ENCODE assay signal across 9 mouse cellular contexts in genomic region chr10:60445031-60445593, GRCm38 (mm10). TPM values are rescaled to one million over a fixed set of nuclear protein-coding genes. Genes with fewer than 3 reads are reported as not detected.
DNase-seq lines count a peak whose midpoint lies in the region; ATAC-seq and TF ChIP-seq lines count a peak whose summit lies in the region.
"Had no signal": no experiment of that assay in that cellular context is flagged by ENCODE, and none has a peak within 500 bp of the region (broad histone marks: within the 10 kb centered on the region; RNA-seq: fewer than 3 reads in every experiment).

No protein-coding gene starts in this region.

- H3K4me2 ChIP-seq in liver, embryonic 12.5 days: no peak overlapping the region
- no peak overlapping the region for H3K4me2 ChIP-seq in embryonic facial prominence, embryonic 14.5 days (ENCODE audit: low read depth, low read length)
- H3K4me2 ChIP-seq in forebrain, embryonic 12.5 days: no peak overlapping the region

- H3K9ac ChIP-seq in liver, embryonic 12.5 days: no peak overlapping the region
- no peak overlapping the region for H3K9ac ChIP-seq in embryonic facial prominence, embryonic 14.5 days (ENCODE audit: low read depth, low read length)
- H3K9ac ChIP-seq in forebrain, embryonic 12.5 days: no peak overlapping the region

- no peak for TF ChIP-seq POLR2A in testis, adult 2 months (IDR thresholded peaks at IDR 0.05; ENCODE audit: control insufficient read depth, low read depth, low read length)

- H3K27ac ChIP-seq in liver, embryonic 12.5 days: no peak overlapping the region
- H3K27ac ChIP-seq in embryonic facial prominence, embryonic 14.5 days (replicated peaks; ENCODE audit: low read depth, low read length): no peak overlapping the region
- no peak overlapping the region for H3K27ac ChIP-seq in limb, embryonic 10.5 days
- no peak overlapping the region for H3K27ac ChIP-seq in testis, adult 2 months (ENCODE audit: control insufficient read depth, insufficient read depth, low read depth, low read length)
- no peak overlapping the region for H3K27ac ChIP-seq in forebrain, embryonic 12.5 days

- H3K4me1 ChIP-seq in liver, embryonic 12.5 days: no peaks in the 10 kb centered on the region
- no peaks in the 10 kb centered on the region for H3K4me1 ChIP-seq in embryonic facial prominence, embryonic 14.5 days (ENCODE audit: control insufficient read depth, insufficient read depth, low read length)
- H3K4me1 ChIP-seq in limb, embryonic 10.5 days: no peaks in the 10 kb centered on the region
- no peaks in the 10 kb centered on the region for H3K4me1 ChIP-seq in testis, adult 2 months (ENCODE audit: control insufficient read depth, insufficient read depth, low read length)
- no peaks in the 10 kb centered on the region for H3K4me1 ChIP-seq in forebrain, embryonic 12.5 days

- 48% methylated on average over 8 of the region's 8 CpGs for WGBS in liver, embryonic 12.5 days (ENCODE audit: insufficient replicate concordance)
- WGBS in embryonic facial prominence, embryonic 14.5 days: 64% methylated on average over 8 of the region's 8 CpGs
- WGBS in limb, embryonic 10.5 days: 71% methylated on average over 8 of the region's 8 CpGs
- 62% methylated on average over 8 of the region's 8 CpGs for WGBS in forebrain, embryonic 12.5 days

- no peaks in the 10 kb centered on the region for H3K27me3 ChIP-seq in liver, embryonic 12.5 days (replicated peaks)
- H3K27me3 ChIP-seq in embryonic facial prominence, embryonic 14.5 days (replicated peaks; ENCODE audit: control insufficient read depth, insufficient read depth, low read length): no peaks in the 10 kb centered on the region
- H3K27me3 ChIP-seq in limb, embryonic 10.5 days (ENCODE audit: low read depth, poor library complexity, severe bottlenecking): no peaks in the 10 kb centered on the region
- no peaks in the 10 kb centered on the region for H3K27me3 ChIP-seq in testis, adult 2 months (ENCODE audit: control insufficient read depth, insufficient read depth, low read length)
- H3K27me3 ChIP-seq in forebrain, embryonic 12.5 days: no peaks in the 10 kb centered on the region

- 0 out of 2 replicates have a peak, but pooled peaks cover 5% of the 10 kb centered on the region for H3K9me3 ChIP-seq in liver, embryonic 12.5 days (replicated peaks)
- H3K9me3 ChIP-seq in embryonic facial prominence, embryonic 14.5 days (ENCODE audit: control insufficient read depth, low read length): no peaks in the 10 kb centered on the region
- no peaks in the 10 kb centered on the region for H3K9me3 ChIP-seq in limb, embryonic 10.5 days (replicated peaks)
- H3K9me3 ChIP-seq in forebrain, embryonic 12.5 days: no peaks in the 10 kb centered on the region

- no peak for ATAC-seq in liver, embryonic 12.5 days
- peak; percentile 37; the same call in 1 of the 2 replicates for ATAC-seq in embryonic facial prominence, embryonic 14.5 days (ENCODE audit: low read depth)
- ATAC-seq in forebrain, embryonic 12.5 days (ENCODE audit: low FRiP score): no peak

- DNase-seq in liver: peak; percentile 44
- DNase-seq in adrenal gland, postnatal 10 days: peak; percentile 81
- peak; percentile 70 for DNase-seq in embryonic facial prominence, embryonic 14.5 days (ENCODE audit: low spot score)
- peak; percentile 84 for DNase-seq in limb, embryonic 10.5 days (ENCODE audit: low spot score)
- DNase-seq in cerebellum, adult 9-10 months: no peak

- peak; percentile 14; the same call in 1 of the 2 replicates for TF ChIP-seq CTCF in testis, adult 2 months (IDR thresholded peaks at IDR 0.05; ENCODE audit: control insufficient read depth, insufficient read depth, insufficient replicate concordance, low read depth, low read length)

- H3K4me3 ChIP-seq in liver, embryonic 12.5 days: no peak overlapping the region
- H3K4me3 ChIP-seq in embryonic facial prominence, embryonic 14.5 days (ENCODE audit: low read depth, low read length): no peak overlapping the region
- no peak overlapping the region for H3K4me3 ChIP-seq in limb, embryonic 10.5 days
- H3K4me3 ChIP-seq in testis, adult 2 months (ENCODE audit: control insufficient read depth, low read depth, low read length): no peak overlapping the region
- no peak overlapping the region for H3K4me3 ChIP-seq in forebrain, embryonic 12.5 days (replicated peaks)

- no peaks in the 10 kb centered on the region for H3K36me3 ChIP-seq in liver, embryonic 12.5 days
- H3K36me3 ChIP-seq in embryonic facial prominence, embryonic 14.5 days (ENCODE audit: control insufficient read depth, insufficient read depth, low read length): no peaks in the 10 kb centered on the region
- no peaks in the 10 kb centered on the region for H3K36me3 ChIP-seq in limb, embryonic 10.5 days
- no peaks in the 10 kb centered on the region for H3K36me3 ChIP-seq in testis, adult 2 months (ENCODE audit: control insufficient read depth, insufficient read depth, low read length)
- no peaks in the 10 kb centered on the region for H3K36me3 ChIP-seq in forebrain, embryonic 12.5 days (replicated peaks)

RNA-seq across cellular contexts. Expression of gene Gm17455, which starts 45.6 kb away (rescaled TPM):
- 0.57 TPM in 1 of 2 replicates, not detected in the other for polyA plus RNA-seq in liver, embryonic 12.5 days (2016; fragmentation: Nextera tagmentation; extraction: Ambion mirVana)
- not detected for total RNA-seq in adrenal gland, postnatal 10 days (2021)
- polyA plus RNA-seq in embryonic facial prominence, embryonic 14.5 days (2014; fragmentation: Nextera tagmentation; extraction: Ambion mirVana): 1.4 and 1.7 TPM in 2 replicates
- polyA plus RNA-seq in limb, embryonic 10.5 days (2016; fragmentation: Nextera tagmentation; extraction: Ambion mirVana): 0.53 and 0.65 TPM in 2 replicates
- polyA plus RNA-seq in testis, adult 2 months (2012; rRNA removed): not detected in 2 replicates
- polyA plus RNA-seq in forebrain, embryonic 12.5 days (2016; fragmentation: Nextera tagmentation; extraction: Ambion mirVana): 1.9 and 2.7 TPM in 2 replicates
- total RNA-seq: heart, postnatal 36 days had no signal
